Mouse (Mus musculus) NIH3T3 (cell line): ENCODE measurements at regions not wholly inside any gene's neighbourhood (a gene's known extent, or its start where the extent isn't known, plus 50 kb on each side); places are given as distances from the start of the nearest gene placed in this dataset.
A peak's percentile ranks its signal among the peaks of the same experiment; 100 is the strongest.

Experiments used
- DNase-seq: peaks from one replicate; pipeline ENCODE4 v3.0.0-alpha.2; 2012; ENCODE audit warnings: low read depth

DNA sequence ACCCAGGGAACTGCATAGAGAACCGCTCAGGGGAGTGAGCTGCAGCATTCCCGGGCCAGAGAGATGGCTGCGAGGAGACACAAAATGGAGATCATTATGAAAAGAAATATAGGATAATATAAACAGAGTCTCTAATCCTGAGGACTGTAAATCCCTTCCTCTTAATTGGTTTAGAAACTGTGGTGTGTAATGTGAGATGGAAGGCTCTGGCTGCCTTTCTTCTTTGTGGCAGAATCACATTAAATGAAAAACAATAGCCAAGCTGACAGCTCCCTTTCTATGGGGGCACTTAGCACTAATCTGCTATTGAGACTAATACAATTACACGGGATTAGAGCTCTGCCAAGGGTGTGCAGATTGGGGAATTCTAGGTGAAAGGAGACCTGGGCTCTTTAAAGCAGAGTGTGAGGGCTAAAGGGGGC lies 288.0 kb downstream of the Icos start:
- DNase-seq = no peak

DNA sequence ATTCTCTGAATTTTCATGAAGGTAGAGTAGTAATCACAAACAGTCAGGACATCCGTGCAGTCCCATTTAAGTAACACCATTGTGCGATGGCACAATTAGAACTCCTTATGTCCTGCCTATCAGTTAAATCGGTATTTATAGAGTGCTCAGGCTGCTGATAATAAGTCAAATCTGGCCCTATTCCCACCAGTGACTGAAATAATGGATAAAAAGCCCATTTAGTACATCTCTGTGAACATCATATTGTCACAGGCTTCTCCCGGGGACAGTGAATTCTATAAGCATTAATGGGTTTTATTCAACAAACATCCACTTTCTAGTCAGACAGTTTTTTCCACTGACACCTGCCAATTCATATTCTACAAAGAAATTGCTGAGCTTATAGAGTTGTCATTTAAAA lies 296.1 kb downstream of the Icos start:
- no peak for DNase-seq

DNA sequence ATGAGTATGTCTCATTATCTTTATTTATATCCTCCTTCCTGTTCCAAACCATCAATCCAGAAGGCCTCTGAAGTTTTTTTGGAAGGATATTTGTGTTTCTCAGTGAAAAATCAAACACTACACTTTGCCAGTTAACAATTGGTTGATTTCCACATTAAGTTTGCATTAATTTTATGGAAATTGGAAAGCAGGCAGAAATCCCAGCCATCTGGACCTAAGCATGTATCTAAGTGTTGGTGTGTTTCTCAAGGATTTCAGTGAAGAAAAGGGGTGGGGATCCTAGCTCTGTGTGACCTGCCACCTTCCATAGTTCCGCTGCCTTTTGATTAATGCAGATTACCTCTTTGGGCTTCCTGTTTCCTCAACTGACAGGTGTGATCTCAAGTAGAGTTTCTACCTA lies 296.5 kb downstream of the Icos start:
- DNase-seq = no peak

DNA sequence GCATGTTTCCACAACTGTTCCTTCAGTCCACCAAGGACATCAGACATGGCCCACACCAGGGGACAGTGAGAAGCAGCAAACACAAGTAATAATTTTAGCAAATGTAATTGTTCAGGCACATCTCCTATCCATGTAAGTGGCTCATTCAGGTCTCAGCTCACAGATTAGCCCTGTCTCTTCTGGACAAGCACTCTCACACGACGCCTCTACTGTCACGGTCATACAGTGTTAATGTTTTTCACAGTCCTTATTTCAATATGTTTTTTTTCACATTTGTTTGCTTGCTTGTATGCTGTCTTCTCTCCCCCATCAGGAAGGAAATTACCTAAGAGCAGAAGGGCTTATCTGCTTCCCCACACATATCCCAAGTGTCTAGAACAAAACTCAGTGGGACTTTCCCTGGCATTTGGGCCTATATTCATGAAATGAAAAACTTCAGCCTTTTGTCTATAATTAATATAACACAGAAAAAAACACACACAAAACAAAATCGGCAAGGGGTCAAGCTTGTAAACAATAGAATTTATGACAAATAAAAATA lies 299.5 kb downstream of the Icos start:
- no peak for DNase-seq

DNA sequence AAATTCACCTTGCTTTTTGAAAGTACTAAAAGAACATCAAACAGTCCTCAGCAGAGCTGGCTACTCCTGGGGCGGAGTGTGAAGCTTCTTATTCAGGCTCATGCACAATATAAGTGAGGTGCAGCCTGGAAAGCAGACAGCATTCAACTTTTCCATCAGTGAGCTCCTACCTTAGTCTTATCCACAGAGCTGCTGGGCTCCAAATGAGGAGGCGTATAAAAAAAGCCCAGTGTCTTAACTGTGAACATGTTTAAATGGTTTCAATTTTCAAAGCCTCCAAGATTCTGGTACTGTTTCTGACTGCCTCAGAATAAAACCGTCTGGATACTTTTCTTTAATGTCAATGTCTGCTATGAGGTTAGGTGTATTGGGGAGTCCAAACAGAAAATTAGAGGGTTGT lies 310.5 kb downstream of the Icos start:
- DNase-seq = no peak

DNA sequence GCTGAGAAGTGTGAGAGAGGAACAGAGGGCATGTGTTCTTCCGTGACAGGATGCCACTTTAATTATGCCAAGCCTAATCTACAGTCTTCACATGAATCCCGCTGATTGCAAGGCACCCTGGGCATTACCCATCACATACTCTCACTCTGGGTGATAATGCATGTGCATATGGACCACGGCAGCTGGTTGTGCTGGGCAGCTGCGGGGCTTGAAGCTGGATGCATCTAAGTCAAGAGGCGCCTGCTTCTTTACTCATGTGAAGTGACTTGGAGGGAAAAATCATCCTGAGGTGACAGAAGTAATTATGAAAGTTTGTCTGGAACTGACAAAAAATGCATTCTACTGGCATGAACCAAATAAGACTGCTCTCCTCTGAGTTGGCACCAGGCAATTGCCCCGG lies 311.2 kb downstream of the Icos start:
- no peak for DNase-seq

DNA sequence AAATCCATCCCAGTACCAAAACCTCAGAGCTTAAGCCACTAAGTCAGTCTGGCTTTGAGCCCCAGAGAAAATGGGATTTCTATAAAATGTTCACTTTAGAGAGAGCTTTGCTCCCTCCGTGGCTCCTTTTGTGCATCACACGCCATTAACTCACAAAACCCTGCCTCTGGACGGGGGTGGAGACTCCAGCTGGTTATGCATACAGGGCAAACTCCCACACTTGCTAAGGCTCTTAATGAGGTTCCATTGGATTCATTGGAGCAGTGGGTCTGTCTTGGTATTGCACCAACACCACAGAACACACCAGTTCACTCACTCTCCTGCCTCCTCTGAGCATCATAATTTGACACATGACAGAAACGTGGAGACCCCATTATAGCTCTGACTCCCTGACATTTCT lies 311.8 kb downstream of the Icos start:
- no peak for DNase-seq

DNA sequence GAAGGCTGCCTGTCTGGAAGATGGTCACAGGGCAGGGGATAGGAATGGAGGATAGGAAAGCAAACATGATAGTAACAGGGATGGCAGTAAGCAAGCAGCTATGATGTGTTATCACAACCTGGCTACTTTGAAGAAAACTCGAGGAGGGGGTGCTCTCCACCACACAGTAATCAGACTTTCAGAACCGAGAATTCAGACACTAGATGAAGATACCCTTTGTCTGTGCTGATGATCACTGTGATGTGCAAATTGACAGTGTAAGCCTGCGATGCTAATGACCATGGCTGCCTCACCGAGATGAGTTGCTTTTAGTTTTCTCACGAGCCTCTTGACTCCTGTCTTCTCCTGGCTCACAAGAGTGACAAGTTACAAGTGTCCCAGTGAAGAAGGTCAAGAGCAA lies 315.4 kb downstream of the Icos start:
- DNase-seq = no peak

DNA sequence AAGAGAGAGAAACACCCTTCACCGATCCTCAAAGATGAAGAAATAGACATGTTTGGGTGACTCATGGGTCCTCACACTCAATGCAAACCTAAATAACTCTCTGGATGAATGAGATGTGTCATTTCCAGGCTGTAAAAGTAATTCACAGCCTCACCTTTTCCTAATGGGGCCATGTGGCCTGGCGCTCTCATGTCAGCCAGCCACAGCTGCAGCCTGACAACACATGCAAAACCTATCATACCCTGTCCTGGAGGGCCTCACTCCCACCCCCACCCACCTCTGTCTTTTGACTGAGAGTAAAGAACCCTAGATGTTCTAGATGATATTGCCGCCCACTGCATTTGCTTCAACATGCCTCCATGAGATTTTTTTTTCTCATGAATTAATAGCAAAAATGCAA lies 317.5 kb downstream of the Icos start:
- no peak for DNase-seq

DNA sequence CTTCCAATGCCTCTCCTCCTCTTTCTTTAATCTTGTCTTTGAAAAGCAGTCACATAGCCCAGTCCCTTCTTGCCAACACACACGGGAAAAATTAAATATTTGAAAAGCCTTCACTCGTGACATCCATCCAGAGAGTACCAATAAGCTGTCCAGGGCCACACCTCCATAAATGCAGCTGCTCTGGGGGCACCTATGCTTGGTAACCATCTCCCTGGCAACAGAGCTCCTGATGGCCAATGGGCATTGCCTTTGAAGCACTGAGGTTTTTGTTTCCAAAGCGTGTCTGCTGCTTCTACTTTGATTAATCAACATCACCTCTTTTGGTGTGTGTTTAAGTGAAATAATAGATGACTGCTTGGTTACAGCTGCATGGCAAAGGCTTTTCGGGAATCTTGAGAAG lies 319.1 kb downstream of the Icos start:
- DNase-seq = no peak

DNA sequence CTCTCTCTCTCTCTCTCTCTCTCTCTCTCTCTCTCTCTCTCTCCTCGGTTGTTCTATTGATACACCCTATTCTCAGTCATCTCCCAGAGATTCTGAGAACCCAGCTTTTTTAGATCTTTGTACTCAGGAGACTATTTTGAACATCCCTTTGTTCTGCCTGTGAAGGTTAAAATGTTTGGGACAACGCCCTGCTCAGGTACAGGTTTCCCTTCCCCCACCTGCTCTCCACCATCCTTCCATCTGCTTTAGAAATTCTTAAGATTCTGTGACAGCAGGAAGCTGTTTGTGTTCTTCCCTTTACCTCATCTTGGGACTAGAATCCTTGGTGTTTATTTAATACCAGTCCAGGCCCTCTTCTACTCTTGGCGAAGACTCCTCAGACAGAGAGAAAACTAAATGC lies 319.6 kb downstream of the Icos start:
- no peak for DNase-seq

DNA sequence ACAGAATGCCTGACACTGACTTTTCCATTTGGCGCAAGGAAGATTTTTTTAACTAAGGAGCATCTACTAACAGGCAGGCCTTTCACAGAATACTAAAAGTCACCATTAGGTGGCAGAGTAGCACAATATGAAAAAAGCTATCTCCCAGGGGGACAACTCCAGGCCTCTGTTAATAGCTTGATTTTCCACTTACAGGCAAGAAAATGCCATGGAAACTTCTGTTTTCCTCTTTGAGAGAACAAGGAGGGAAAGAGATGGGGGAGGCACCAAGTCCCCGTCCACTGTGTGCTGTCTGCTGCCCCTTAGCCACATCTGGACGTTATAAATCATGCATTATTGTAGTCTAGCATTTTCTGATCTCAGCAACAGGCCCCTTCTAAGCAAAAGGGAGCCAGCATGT lies 320.3 kb downstream of the Icos start:
- peak; percentile 63 for DNase-seq

DNA sequence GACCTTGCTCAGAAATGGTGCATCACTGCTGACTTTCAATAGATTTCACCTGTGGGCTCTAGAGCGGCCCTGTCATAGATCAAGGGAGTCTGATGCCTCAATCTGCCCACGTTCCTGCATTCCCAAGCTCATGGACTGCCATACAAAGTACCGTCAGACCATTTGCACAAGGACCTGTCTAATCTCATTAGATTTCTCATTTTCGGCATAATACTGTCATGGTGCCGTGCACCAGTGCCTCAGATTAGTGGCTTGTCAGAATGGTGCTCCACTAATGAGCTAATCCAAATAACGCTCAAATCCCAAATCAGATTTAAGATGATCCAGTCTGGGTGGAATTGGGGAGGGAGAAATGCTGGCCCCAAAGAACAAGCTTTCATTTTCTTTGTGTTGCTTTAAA lies 321.1 kb downstream of the Icos start:
- no peak for DNase-seq

DNA sequence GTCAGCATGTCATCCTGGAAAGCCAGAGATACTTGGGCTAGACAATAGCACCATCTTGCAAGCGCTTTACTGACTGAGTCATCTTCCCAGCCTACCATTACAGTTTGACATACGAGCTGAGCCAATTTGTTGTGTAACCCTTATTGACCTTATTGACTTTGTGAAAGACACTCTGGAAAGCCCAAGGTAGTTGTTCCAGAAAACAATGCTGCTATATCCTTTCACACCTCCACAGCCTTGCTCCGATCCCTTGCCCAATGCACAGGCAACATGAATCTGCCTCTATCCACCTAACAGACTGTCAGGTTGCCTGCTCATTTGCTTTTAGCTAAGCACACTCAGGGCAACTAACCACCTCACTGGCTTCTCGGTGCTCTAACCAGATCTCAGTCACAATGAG lies 322.8 kb downstream of the Icos start:
- DNase-seq = no peak

DNA sequence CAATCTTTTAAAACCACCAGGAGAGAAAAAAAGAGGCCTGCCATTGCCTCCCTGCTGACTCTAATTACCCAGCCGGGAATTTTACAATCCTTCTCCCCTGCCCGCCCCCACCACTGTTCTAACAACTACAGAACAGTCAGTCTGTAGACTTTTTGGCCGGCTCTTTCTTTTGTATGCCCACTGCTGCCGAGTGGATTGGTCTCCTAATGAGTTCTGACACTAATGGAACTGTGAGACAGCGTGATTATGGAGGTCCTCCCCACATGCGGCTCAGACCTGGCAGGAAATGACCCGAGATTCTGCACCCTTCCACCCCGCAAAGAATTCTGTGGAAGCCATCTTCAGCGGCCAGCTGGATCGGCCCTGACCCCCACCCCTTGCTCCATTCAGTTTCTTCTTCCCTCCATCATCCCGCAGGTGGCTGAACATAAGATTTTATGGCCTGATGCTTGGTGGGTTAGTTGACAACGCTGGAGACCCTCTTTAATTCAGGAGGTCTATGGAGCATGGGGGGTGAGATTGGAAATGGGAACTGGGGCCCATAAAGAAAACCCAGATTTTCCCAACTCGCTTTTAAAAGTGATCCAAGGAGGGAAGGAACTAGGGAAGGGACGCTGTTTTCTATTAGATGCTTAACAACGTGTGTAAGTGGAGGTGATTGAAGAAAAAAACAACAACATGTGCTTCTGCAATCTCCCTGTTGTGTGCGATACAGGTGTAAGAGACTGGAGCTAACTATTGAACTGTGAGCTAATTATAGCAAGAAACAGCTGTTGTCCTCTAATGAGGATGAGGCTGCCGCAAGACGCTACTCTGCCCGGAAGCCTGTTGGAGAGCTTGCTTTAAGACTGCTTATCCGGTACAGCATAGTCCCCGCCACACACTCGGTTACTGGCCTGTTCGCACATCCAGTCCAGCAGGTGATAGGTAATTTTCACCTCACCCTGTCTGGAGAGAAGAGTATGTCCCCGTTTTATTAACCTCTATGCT lies 323.6 kb downstream of the Icos start:
- DNase-seq = no peak

DNA sequence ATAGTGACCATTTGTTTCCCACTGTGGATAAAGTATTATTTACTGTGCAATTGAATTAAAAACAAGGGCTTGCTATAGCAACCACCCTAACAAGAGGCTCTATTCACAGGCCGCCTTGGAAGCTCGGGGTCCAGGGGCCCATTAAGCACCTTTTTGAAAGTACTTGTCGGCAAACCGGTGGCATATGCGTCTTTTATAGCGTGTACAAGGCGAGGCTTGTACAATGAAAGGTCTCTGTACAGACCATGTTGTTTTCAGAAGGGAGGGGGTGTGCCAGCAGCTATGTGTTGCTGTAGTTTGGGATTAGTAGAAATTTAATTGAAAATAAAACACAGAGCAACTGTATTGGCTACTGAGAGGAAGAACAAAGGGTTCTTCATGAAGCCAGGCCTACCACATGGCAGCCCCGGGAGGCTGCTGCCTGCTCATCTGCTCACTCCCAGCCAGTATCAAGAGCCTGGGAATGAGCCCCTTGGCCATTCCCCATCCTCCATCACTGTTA lies 324.9 kb downstream of the Icos start:
- no peak for DNase-seq

DNA sequence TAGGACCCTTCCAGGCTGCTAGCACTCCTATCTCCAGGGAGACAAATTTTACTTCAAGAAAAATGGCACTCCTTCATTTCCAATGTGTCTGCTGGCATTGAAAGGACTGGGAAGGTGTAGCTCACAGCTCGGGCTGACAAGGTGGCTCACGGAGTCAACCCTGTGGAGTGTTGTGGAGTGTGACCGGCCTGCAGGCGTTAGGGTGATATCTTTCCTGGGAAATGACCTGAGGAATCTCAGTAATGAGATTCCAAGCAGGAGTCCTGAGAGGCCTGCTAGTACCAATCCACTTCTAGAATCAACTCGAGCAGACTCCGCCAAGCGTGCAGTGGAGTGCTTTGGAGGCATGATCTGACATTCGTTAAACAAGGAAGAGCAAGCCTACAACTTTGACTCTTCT lies 328.6 kb downstream of the Icos start:
- no peak for DNase-seq

DNA sequence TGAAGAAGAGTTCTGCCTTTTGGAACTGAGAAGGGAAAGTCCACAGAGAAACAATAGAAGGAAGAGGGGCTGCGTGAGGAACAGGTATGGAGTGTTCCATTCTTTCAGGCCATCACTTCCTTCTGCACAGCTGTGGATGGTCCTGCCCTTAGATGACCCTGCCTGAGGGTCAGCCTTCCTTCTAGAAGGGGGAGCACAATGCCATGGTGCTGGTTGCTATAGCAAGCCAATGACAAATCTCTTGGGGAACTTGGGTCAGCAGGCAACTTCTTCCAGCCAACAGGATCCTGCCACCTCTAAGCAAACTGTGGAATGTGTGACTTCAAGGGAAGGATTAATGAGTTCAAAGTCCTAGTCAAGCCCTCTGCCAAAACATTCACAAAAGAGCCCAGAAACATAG lies 329.1 kb upstream of the Pard3b start:
- DNase-seq = no peak

DNA sequence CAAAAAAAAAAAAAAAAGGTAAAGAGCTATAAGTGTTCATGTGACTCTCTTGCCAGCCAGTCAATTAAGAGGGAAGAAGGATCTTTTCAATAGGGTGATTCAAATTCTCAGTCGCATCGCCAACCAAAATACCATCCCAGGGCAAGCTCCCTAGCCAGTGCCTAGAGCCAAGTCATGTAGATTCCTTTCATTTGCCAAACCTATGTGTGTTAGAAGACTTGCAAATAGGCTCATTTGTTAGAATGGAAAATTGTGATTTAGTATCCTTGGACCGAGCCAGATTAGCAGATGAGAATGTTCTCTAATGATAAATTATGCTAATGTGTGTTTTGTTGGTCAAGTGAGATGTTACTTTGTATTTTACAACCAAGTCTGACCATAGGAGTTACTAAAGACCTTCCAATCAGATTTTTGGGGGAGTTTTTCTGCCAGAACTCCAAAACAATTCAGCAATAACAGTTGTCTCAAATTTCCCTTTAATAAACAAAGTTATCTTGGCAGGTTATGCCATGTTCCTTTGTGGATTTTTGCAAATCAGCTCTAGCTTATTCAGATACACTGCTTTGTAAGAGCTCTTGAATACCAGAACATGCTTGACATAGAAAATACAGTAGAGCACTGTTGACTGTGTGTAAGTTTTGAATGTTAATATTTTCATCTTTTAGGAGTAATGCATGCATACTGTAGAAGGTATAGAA lies 328.4 kb upstream of the Pard3b start:
- DNase-seq = no peak

DNA sequence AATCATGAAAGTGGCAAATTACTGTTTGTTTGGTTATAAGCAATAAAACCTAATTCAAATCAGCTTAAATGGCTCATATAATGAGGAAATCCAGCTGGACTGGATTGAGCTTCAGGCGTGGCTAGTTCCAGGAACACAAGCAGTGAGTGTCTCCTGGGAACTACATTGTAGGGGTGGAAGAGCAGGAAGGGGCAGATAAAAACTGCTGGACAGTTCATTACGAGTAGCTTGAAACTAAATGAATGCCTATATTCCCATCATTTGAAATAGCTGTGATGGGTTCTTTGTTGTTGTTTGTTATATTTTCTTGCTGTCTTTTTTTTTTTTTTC lies 327.9 kb upstream of the Pard3b start:
- DNase-seq = no peak

DNA sequence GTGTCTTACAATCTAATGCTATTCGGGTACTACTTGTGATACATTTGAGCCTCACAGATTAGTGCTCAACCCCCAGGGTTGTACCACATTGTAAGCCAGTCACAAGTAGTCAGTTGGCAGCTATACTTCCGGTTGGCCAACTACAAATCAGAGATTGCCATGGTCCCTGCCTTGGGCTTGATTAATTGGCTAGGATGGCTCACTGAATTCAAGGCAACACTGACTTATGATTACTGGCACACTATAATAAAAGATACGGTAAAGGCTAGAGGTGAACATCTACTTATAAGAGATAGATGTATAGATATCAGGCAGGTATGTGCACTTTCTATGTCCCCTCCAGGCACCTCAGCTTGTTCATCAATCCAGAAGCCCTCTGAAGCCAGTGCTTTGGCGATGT lies 325.4 kb upstream of the Pard3b start:
- DNase-seq = no peak

DNA sequence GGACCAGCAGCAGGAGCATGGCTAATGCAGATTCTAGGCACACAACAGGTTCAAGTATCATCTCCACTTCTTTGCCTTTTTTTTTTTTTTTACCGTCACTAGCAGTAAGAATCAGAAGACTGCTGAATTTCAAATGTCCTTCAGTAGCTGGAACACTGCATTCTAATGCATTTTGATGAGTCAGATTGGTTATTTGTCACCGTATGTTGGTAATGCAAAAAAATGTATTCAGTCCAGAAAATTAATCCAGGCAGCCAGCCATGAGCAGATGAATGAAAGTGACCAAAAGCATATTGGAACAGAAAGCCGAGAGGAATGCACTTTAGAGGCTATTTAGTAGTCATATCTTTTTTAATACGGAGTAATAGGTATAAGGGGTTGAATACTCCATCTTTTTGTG lies 322.4 kb upstream of the Pard3b start:
- no peak for DNase-seq

DNA sequence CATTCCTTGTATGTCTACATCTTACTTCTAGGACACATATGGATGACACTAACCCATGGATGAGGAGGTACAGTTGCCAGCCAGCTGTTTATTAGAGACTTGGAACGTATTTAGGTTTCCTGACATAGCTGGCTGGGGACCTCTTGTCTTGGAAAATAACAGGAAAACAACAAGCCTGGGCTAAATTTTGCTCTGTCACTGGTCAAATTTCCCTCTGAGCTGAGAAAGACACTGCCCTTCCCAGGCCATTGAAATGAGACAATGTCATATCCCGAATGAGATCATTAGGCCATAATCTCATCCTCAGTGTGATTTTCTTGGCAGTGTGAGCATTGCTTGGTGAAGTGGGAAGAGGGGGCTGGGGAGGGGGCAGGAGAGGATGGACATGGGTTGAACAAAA lies 321.9 kb upstream of the Pard3b start:
- DNase-seq = no peak
